Mouse (Mus musculus) cortical plate, adult 2 months (tissue): Measurements from ENCODE around the gene Cdk2ap1.

Experiments used
- CTCF ChIP-seq: fragments of 200-500 bp; IDR thresholded peaks from 2 replicates; pipeline ENCODE4 v1.5.1; 2011; ENCODE audit warnings: mild to moderate bottlenecking, control low read depth, low read length; ENCODE audit not compliant: insufficient read depth; ENCODE audit errors: extremely low read depth
- POLR2A ChIP-seq: fragments of 200-500 bp; IDR thresholded peaks from 2 replicates; pipeline ENCODE4 v1.6.1; 2011; ENCODE audit warnings: mild to moderate bottlenecking, low read length, control low read depth; ENCODE audit not compliant: insufficient read depth; ENCODE audit errors: extremely low read depth

DNA sequence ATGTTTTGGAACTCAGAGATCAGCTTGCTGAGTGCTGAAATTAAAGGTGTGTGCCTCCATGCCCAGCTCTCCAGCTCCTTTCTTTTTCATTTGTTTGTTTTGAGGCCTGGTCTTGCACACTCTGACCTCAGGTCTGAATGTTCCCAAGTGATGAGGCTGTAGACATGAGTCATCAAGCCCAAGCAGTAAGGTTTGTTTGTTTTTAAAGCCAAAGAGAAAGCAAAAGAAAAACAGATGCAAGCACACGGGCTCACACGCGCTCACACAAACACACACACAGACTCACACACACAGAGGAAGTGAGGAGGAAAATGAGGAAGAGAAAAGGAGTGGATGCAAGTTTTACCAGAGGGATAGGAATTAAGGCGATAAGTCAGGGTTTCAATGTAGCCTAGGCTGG, 14.3 kb upstream of the Cdk2ap1 start:
- TF ChIP-seq CTCF (no peak), POLR2A (no peak)
